Mouse (Mus musculus): ENCODE measurements around the gene Abcc8.
"Not testable (repeated sequence)": the region's sequence is repeated elsewhere in the genome, so short reads cannot be mapped to it uniquely, and the experiment has no call there.

GRCm38 (mm10) chr7:46168980-46169379 lies 10.9 kb downstream of the Abcc8 start:
- not testable (repeated sequence) for TF ChIP-seq POLR2A (IDR thresholded peaks at IDR 0.05; ENCODE audit: control insufficient read depth, extremely low read depth, insufficient read depth, low read length, poor library complexity); CTCF (IDR thresholded peaks at IDR 0.05; ENCODE audit: borderline replicate concordance, control insufficient read depth, extremely low read depth, insufficient read depth, low read length, poor library complexity)

All from thymus, adult 2 months (tissue).